Mouse (Mus musculus): ENCODE data around the gene Sipa1l1. TPM values are rescaled to one million over a fixed set of nuclear protein-coding genes. Genes with fewer than 3 reads are reported as not detected.

Sipa1l1 gene
- polyA plus RNA-seq, 1 experiment from 2014 or later, result 3.7 TPM

- Histone ChIP-seq H3K27me3 (no peaks in the 10 kb centered on the region), H3K4me2 (no peak overlapping the region), H3K9ac (no peak overlapping the region), H3K36me3 (replicated peaks) (no peaks in the 10 kb centered on the region), H3K9me3 (replicated peaks) (no peaks in the 10 kb centered on the region), H3K27ac (replicated peaks) (no peak overlapping the region), H3K4me3 (replicated peaks) (no peak overlapping the region), H3K4me1 (replicated peaks) (no peaks in the 10 kb centered on the region; the same call in 1 of the 2 replicates)
- 73% methylated on average over 2 of the region's 2 CpGs for WGBS (ENCODE audit: insufficient replicate concordance)
- no peak for ATAC-seq (ENCODE audit: insufficient read depth)
Measured at GRCm38 (mm10) chr12:82213056-82213455, 43.9 kb downstream of the Sipa1l1 start.

- no peak for ATAC-seq (ENCODE audit: insufficient read depth)
- no peaks in the 10 kb centered on the region; the same call in 1 of the 2 replicates for H3K4me1 ChIP-seq (replicated peaks)
- no peak overlapping the region for H3K27ac ChIP-seq (replicated peaks)
- no peaks in the 10 kb centered on the region for H3K36me3 ChIP-seq (replicated peaks)
- no peak overlapping the region for H3K9ac ChIP-seq
- 34% methylated on average over 5 of the region's 5 CpGs for WGBS (ENCODE audit: insufficient replicate concordance)
- no peaks in the 10 kb centered on the region for H3K9me3 ChIP-seq (replicated peaks)
- no peak overlapping the region for H3K4me2 ChIP-seq
- H3K27me3 ChIP-seq, result no peaks in the 10 kb centered on the region
- no peak overlapping the region for H3K4me3 ChIP-seq (replicated peaks)
Measured at GRCm38 (mm10) chr12:82214916-82215315, 45.8 kb downstream of the Sipa1l1 start.

GRCm38 (mm10) chr12:82216801-82217553 lies 47.9 kb downstream of the Sipa1l1 start:
- ATAC-seq (ENCODE audit: insufficient read depth), result no peak

GRCm38 (mm10) chr12:82218201-82218600 lies 49.1 kb downstream of the Sipa1l1 start:
- no peak overlapping the region for H3K9ac ChIP-seq
- no peak overlapping the region for H3K4me2 ChIP-seq
- H3K27me3 ChIP-seq, result no peaks in the 10 kb centered on the region
- no peaks in the 10 kb centered on the region for H3K9me3 ChIP-seq (replicated peaks)
- 70% methylated on average over 7 of the region's 7 CpGs for WGBS (ENCODE audit: insufficient replicate concordance)
- no peaks in the 10 kb centered on the region for H3K36me3 ChIP-seq (replicated peaks)
- peaks cover 3% of the 10 kb centered on the region for H3K4me1 ChIP-seq (replicated peaks)
- no peak overlapping the region for H3K4me3 ChIP-seq (replicated peaks)
- no peak overlapping the region for H3K27ac ChIP-seq (replicated peaks)
- ATAC-seq (ENCODE audit: insufficient read depth), result no peak

More at GRCm38 (mm10) chr12:82216801-82217553, 47.9 kb downstream of the Sipa1l1 start:
- Histone ChIP-seq H3K9ac (no peak overlapping the region), H3K36me3 (replicated peaks) (no peaks in the 10 kb centered on the region), H3K4me2 (no peak overlapping the region), H3K4me3 (replicated peaks) (no peak overlapping the region), H3K4me1 (replicated peaks) (no peaks in the 10 kb centered on the region; the same call in 1 of the 2 replicates), H3K27me3 (no peaks in the 10 kb centered on the region), H3K9me3 (replicated peaks) (no peaks in the 10 kb centered on the region), H3K27ac (replicated peaks) (no peak overlapping the region)
- 69% methylated on average over 6 of the region's 6 CpGs for WGBS (ENCODE audit: insufficient replicate concordance)

GRCm38 (mm10) chr12:82220367-82221089 lies 51.4 kb downstream of the Sipa1l1 start:
- H3K9me3 ChIP-seq (replicated peaks), result no peaks in the 10 kb centered on the region
- peaks cover 24% of the 10 kb centered on the region for H3K4me1 ChIP-seq (replicated peaks)
- H3K4me3 ChIP-seq (replicated peaks), result no peak overlapping the region
- no peak for ATAC-seq (ENCODE audit: insufficient read depth)
- WGBS (ENCODE audit: insufficient replicate concordance), result 57% methylated on average over 5 of the region's 5 CpGs
- H3K9ac ChIP-seq, result no peak overlapping the region
- H3K27ac ChIP-seq (replicated peaks), result no peak overlapping the region
- no peaks in the 10 kb centered on the region for H3K36me3 ChIP-seq (replicated peaks)
- H3K4me2 ChIP-seq, result no peak overlapping the region
- no peaks in the 10 kb centered on the region for H3K27me3 ChIP-seq

- Histone ChIP-seq H3K4me2 (peak overlapping the region; percentile 23; the same call in 1 of the 2 replicates), H3K9me3 (replicated peaks) (no peaks in the 10 kb centered on the region), H3K4me3 (replicated peaks) (no peak overlapping the region), H3K27me3 (no peaks in the 10 kb centered on the region), H3K9ac (no peak overlapping the region), H3K36me3 (replicated peaks) (no peaks in the 10 kb centered on the region), H3K27ac (replicated peaks) (no peak overlapping the region), H3K4me1 (replicated peaks) (peaks cover 37% of the 10 kb centered on the region)
- WGBS (ENCODE audit: insufficient replicate concordance), result 28% methylated on average over 9 of the region's 9 CpGs
- ATAC-seq (ENCODE audit: insufficient read depth), result no peak
Measured at GRCm38 (mm10) chr12:82223126-82223815, 54.2 kb downstream of the Sipa1l1 start.

- no peaks in the 10 kb centered on the region for H3K9me3 ChIP-seq (replicated peaks)
- H3K4me2 ChIP-seq, result no peak overlapping the region
- H3K27me3 ChIP-seq, result no peaks in the 10 kb centered on the region
- no peak overlapping the region for H3K9ac ChIP-seq
- ATAC-seq (ENCODE audit: insufficient read depth), result no peak
- H3K4me3 ChIP-seq (replicated peaks), result no peak overlapping the region
- H3K4me1 ChIP-seq (replicated peaks), result peaks cover 39% of the 10 kb centered on the region
- WGBS (ENCODE audit: insufficient replicate concordance), result 59% methylated on average over 7 of the region's 7 CpGs
- no peak overlapping the region for H3K27ac ChIP-seq (replicated peaks)
- H3K36me3 ChIP-seq (replicated peaks), result no peaks in the 10 kb centered on the region
Measured at GRCm38 (mm10) chr12:82224848-82225247, 55.7 kb downstream of the Sipa1l1 start.

GRCm38 (mm10) chr12:82225278-82225677 lies 56.2 kb downstream of the Sipa1l1 start:
- Histone ChIP-seq H3K4me3 (replicated peaks) (no peak overlapping the region), H3K4me1 (replicated peaks) (peaks cover 40% of the 10 kb centered on the region), H3K9me3 (replicated peaks) (no peaks in the 10 kb centered on the region), H3K27ac (replicated peaks) (0 out of 2 replicates have a peak overlapping the region, but pooled peaks have one; percentile 4), H3K4me2 (no peak overlapping the region), H3K27me3 (no peaks in the 10 kb centered on the region), H3K9ac (no peak overlapping the region), H3K36me3 (replicated peaks) (no peaks in the 10 kb centered on the region)
- no peak for ATAC-seq (ENCODE audit: insufficient read depth)
- WGBS (ENCODE audit: insufficient replicate concordance), result 78% methylated on average over 2 of the region's 2 CpGs

GRCm38 (mm10) chr12:82225751-82226228 lies 56.7 kb downstream of the Sipa1l1 start:
- peak; percentile 79 for ATAC-seq (ENCODE audit: insufficient read depth)
- Histone ChIP-seq H3K4me2 (no peak overlapping the region), H3K36me3 (replicated peaks) (no peaks in the 10 kb centered on the region), H3K9ac (no peak overlapping the region), H3K4me3 (replicated peaks) (no peak overlapping the region), H3K27me3 (no peaks in the 10 kb centered on the region), H3K27ac (replicated peaks) (0 out of 2 replicates have a peak overlapping the region, but pooled peaks have one; percentile 4), H3K9me3 (replicated peaks) (no peaks in the 10 kb centered on the region), H3K4me1 (replicated peaks) (peaks cover 40% of the 10 kb centered on the region)
- 12% methylated on average over 4 of the region's 4 CpGs for WGBS (ENCODE audit: insufficient replicate concordance)

- Histone ChIP-seq H3K4me3 (replicated peaks) (no peak overlapping the region), H3K4me1 (replicated peaks) (peaks cover 40% of the 10 kb centered on the region), H3K4me2 (no peak overlapping the region), H3K9ac (no peak overlapping the region), H3K27ac (replicated peaks) (0 out of 2 replicates have a peak overlapping the region, but pooled peaks have one; percentile 4), H3K36me3 (replicated peaks) (no peaks in the 10 kb centered on the region), H3K27me3 (no peaks in the 10 kb centered on the region), H3K9me3 (replicated peaks) (no peaks in the 10 kb centered on the region)
- WGBS (ENCODE audit: insufficient replicate concordance), result 29% methylated on average over 6 of the region's 6 CpGs
- ATAC-seq (ENCODE audit: insufficient read depth), result no peak
Measured at GRCm38 (mm10) chr12:82226311-82227066, 57.4 kb downstream of the Sipa1l1 start.
